Mouse (Mus musculus): Measurements from ENCODE around the gene Dhrs2. TPM values are rescaled to one million over a fixed set of nuclear protein-coding genes. Genes with fewer than 3 reads are reported as not detected.

Gene Dhrs2
- polyA plus RNA-seq, 1 experiment from 2014 or later: 2.3 TPM

DNA sequence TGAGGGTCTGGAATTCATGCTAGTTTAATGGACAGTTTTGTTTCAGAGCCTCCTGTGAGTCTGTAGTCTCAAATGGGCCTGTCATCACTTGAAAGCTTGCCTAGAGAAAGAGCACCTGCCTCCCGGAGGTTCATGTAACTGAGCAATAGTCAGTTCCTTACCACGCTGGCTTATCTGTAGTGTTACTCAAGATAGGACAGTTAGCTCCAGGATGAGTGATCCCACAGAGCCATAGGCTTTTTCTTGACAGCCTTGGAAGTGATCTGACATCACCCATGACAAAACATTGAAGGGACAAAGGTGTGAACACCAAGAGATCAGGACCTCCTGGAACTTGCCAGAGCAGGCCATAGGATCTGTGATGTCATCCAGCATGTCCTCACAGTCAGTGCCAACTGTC is 23.6 kb upstream of the Dhrs2 start:
- 94% methylated on average over 2 of the region's 2 CpGs for WGBS
- H3K27ac ChIP-seq (replicated peaks): no peak overlapping the region

DNA sequence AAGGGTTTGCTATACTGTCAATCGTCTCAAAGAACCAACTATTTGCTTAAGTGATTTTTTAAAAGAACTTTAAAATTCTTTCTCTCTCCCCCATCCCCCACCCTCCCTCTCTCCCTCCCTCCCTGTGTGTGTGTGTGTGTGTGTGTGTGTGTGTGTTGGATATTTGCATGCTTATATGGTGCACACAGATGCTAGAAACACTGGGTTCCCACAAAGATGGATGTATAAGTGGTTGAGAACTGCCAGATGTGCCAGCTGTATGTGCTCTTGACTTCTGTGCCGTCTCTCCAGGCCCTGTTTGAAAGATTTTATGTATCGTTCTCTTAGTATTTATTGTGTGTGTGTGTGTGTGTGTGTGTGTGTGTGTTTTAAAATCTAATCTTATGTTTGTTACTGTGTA is 17.3 kb upstream of the Dhrs2 start:
- Histone ChIP-seq H3K4me3 (no peak overlapping the region), H3K27me3 (no peaks in the 10 kb centered on the region), H3K4me1 (replicated peaks) (peaks cover 11% of the 10 kb centered on the region), H3K9me3 (no peaks in the 10 kb centered on the region), H3K36me3 (no peaks in the 10 kb centered on the region), H3K4me2 (0 out of 2 replicates have a peak overlapping the region, but pooled peaks have one; percentile 13), H3K27ac (replicated peaks) (peak overlapping the region; percentile 46), H3K9ac (no peak overlapping the region)
- WGBS: 72% methylated on average over 3 of the region's 3 CpGs
- ATAC-seq (ENCODE audit: low FRiP score, low read depth): peak; percentile 40; the same call in 1 of the 2 replicates

More for the DNA sequence above, 23.6 kb upstream of the Dhrs2 start:
- Histone ChIP-seq H3K36me3 (no peaks in the 10 kb centered on the region), H3K9me3 (no peaks in the 10 kb centered on the region), H3K4me2 (no peak overlapping the region), H3K9ac (no peak overlapping the region), H3K27me3 (no peaks in the 10 kb centered on the region), H3K4me3 (no peak overlapping the region), H3K4me1 (replicated peaks) (no peaks in the 10 kb centered on the region)
- ATAC-seq (ENCODE audit: low FRiP score, low read depth): no peak

DNA sequence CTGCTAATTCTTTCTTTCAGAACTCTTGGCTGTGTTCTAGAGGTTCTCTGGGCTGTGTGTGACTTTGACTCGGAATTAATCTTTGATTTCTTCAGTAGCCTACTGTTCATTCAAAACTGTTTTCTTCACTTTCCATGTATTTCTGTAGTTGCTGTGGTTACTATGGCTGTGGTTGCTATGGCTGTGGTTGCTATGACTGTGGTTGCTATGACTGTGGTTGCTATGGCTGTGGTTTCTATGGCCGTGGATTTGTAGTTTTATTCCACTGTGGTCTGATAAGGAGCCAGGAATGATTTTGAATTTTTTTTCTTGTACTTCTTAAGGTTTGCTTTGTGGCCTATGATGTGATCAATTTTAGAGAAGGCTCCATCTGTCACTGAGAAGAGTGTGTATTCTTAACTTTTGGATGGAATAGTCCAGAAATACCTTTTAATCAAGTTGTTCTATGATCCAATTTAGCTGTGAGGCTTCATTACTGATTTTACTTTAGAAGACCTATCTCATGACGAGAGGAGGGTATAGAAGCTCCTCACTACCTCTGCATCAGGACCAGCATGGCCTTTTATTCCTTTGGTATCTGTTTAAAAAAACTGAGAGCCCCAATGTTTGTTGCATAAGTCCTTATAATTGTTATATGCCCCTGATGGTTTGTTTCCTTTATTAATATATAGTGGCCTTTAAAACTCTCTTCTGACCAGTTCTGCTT is 16.6 kb upstream of the Dhrs2 start:
- H3K36me3 ChIP-seq: no peaks in the 10 kb centered on the region
- no peak overlapping the region for H3K4me3 ChIP-seq
- H3K4me2 ChIP-seq: 0 out of 2 replicates have a peak overlapping the region, but pooled peaks have one; percentile 13
- H3K4me1 ChIP-seq (replicated peaks): peaks cover 11% of the 10 kb centered on the region
- H3K27ac ChIP-seq (replicated peaks): peak overlapping the region; percentile 63
- H3K27me3 ChIP-seq: no peaks in the 10 kb centered on the region
- H3K9ac ChIP-seq: no peak overlapping the region
- peak; percentile 94 for ATAC-seq (ENCODE audit: low FRiP score, low read depth)
- WGBS: 21% methylated on average over 3 of the region's 3 CpGs
- H3K9me3 ChIP-seq: no peaks in the 10 kb centered on the region

DNA sequence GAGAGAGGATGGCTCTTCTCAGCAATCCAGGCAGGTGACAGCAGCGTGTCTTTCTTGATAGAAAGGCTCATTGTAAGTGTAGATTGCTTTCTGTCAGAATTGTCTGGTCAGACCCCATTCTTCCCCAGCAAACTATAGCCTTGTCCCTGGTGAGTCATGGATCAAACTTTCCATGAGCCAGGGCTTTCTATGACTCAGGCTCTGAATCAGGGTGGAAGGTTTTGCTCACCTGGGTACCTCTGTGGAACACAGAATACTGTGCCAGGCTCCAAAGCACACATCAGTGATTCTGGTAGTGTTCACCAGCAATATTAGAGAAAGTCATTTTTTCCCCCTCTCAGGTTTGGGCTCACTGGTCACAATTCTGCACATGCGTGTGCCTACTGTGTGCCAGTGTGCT is 13.5 kb upstream of the Dhrs2 start:
- Histone ChIP-seq H3K9ac (no peak overlapping the region), H3K27ac (replicated peaks) (no peak overlapping the region), H3K4me2 (no peak overlapping the region), H3K4me3 (no peak overlapping the region), H3K4me1 (replicated peaks) (peaks cover 11% of the 10 kb centered on the region), H3K9me3 (no peaks in the 10 kb centered on the region), H3K36me3 (no peaks in the 10 kb centered on the region), H3K27me3 (no peaks in the 10 kb centered on the region)
- WGBS: 88% methylated on average over 2 of the region's 2 CpGs
- no peak for ATAC-seq (ENCODE audit: low FRiP score, low read depth)

DNA sequence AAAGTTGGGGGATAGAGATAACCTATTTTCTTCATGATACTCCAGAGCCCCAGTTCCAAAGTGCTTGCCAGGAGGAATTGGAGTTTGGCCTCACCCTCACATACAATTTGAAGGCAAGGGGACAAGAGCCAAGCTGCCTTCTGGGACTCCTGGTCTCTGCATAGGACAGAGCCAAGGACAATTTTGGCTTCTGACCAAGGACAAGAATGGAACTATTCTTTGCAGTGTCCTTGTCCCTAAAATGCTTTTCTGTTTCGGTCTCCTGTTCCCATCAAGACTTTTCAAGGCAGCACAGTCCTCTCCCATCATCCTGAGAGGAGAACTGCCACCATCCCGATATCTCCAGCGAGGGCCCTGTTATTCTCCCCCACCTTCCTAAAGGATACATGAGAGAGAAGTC is 8.2 kb upstream of the Dhrs2 start:
- WGBS: 86% methylated on average over 3 of the region's 3 CpGs
- no peak for ATAC-seq (ENCODE audit: low FRiP score, low read depth)
- Histone ChIP-seq H3K27ac (replicated peaks) (no peak overlapping the region), H3K36me3 (no peaks in the 10 kb centered on the region), H3K4me3 (no peak overlapping the region), H3K27me3 (no peaks in the 10 kb centered on the region), H3K9ac (no peak overlapping the region), H3K9me3 (no peaks in the 10 kb centered on the region), H3K4me2 (no peak overlapping the region), H3K4me1 (replicated peaks) (no peaks in the 10 kb centered on the region)

DNA sequence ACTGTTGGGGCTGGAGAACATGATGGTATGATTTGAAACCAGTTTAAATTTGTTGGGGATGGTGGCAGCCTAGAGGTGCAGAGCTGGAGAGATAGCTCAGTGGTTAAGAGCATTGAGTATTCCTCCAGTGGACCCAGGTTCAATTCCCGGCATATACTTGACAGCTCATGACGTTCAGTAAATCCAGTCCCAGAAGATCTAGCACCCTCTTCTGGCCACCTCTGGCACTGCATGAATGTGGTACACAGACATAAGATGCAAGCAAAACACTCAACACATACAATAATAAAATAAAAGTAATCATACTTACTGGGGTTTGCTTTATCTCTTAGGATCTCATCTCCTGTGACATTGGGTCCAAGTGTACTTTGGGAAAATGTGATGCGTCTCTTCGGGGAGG is 7.3 kb upstream of the Dhrs2 start:
- no peak for ATAC-seq (ENCODE audit: low FRiP score, low read depth)
- no peak overlapping the region for H3K9ac ChIP-seq
- no peak overlapping the region for H3K4me3 ChIP-seq
- H3K27me3 ChIP-seq: no peaks in the 10 kb centered on the region
- no peak overlapping the region for H3K27ac ChIP-seq (replicated peaks)
- no peaks in the 10 kb centered on the region for H3K4me1 ChIP-seq (replicated peaks)
- no peaks in the 10 kb centered on the region for H3K9me3 ChIP-seq
- H3K4me2 ChIP-seq: no peak overlapping the region
- no peaks in the 10 kb centered on the region for H3K36me3 ChIP-seq
- 58% methylated on average over 4 of the region's 4 CpGs for WGBS

DNA sequence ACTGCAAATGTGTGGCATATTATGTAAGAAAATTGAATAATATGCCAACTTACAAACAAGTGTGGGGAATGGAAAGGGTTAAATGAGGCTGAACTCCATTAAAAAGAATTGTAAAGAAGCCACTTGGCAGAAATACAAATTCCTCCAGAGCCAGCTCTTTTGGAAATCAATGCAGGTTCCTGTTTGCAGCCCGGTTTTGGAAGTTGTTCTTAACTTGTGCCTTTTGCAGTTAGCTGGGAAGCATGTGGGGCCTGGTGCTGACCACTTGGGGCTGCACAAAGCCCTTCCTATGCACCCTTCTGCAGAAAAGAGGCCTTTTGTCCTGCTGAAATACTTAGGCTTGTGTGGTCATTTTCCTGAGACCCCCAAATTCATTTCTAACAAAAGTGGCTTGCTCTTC is 1.4 kb downstream of the Dhrs2 start:
- ATAC-seq (ENCODE audit: low FRiP score, low read depth): peak; percentile 54; the same call in 1 of the 2 replicates
- H3K27ac ChIP-seq (replicated peaks): no peak overlapping the region
- WGBS: 26% methylated on average over 1 of the region's 1 CpGs

DNA sequence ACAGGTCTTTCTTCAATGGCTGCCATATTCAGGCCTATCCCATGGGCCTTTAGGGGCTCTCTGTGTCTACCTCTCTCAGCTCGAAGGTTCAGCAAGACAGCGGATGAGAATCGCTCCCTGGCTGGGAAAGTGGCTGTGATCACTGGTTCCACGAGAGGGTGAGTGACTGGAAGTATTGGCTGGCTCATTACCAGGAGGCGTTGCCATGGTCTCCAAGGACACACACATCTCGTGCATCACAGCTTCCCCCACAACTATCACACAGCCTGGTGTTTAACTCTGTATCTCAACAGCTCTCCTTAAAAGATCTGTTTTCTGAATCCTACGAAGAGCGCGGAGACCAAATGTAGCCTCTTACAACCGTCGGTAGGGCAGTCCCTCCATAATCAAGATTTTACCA is 12.8 kb downstream of the Dhrs2 start:
- Histone ChIP-seq H3K4me3 (no peak overlapping the region), H3K4me1 (replicated peaks) (no peaks in the 10 kb centered on the region), H3K27ac (replicated peaks) (no peak overlapping the region), H3K27me3 (no peaks in the 10 kb centered on the region), H3K9me3 (no peaks in the 10 kb centered on the region), H3K4me2 (no peak overlapping the region), H3K36me3 (no peaks in the 10 kb centered on the region), H3K9ac (no peak overlapping the region)
- WGBS: 87% methylated on average over 11 of the region's 11 CpGs
- no peak for ATAC-seq (ENCODE audit: low FRiP score, low read depth)

More for the DNA sequence above, 1.4 kb downstream of the Dhrs2 start:
- Histone ChIP-seq H3K4me2 (no peak overlapping the region), H3K9me3 (no peaks in the 10 kb centered on the region), H3K4me1 (replicated peaks) (no peaks in the 10 kb centered on the region), H3K9ac (no peak overlapping the region), H3K27me3 (no peaks in the 10 kb centered on the region), H3K4me3 (no peak overlapping the region), H3K36me3 (no peaks in the 10 kb centered on the region)

DNA sequence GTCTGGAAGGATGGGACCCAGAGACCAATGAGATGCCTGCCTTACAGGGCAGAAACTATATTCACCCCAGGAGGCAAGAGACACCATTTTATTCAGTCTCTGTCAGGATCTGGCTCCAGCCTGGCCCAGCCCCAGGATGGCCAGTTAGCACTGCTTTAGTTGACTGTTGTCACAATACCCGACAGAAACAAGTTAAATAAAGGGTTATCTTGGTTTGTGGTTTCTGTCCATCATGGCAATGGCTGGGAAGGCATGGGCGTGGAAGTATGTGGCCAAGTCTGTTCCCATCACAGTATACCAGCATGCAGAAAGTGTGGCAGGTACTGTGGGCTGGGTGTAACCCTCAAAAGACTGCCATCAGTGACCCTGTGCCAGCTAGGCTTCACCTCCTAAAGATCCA is 14.9 kb downstream of the Dhrs2 start:
- Histone ChIP-seq H3K27ac (replicated peaks) (no peak overlapping the region), H3K9me3 (no peaks in the 10 kb centered on the region), H3K4me3 (no peak overlapping the region), H3K36me3 (no peaks in the 10 kb centered on the region), H3K9ac (no peak overlapping the region), H3K4me2 (no peak overlapping the region), H3K27me3 (no peaks in the 10 kb centered on the region), H3K4me1 (replicated peaks) (no peaks in the 10 kb centered on the region)
- ATAC-seq (ENCODE audit: low FRiP score, low read depth): no peak
- 91% methylated on average over 2 of the region's 2 CpGs for WGBS

DNA sequence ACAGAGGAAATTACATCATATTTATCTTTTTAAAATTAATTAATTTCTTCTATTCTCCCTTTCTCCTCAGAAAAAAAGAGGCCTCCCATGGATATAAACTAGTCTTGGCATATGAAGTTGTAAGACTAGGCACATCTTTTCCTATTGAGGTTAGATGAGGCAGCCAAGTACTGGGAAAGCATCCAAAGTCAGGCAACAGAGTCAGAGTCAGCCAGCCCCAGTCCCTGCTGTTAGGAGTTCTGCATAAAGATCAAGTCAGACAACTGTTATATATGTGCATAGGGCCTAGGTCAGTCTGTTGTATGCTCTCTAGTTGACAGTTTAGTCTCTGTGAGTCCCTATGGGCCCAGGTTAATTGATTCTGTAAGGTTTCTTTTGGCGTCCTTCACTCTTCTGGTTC is 20.9 kb downstream of the Dhrs2 start:
- H3K27me3 ChIP-seq: no peaks in the 10 kb centered on the region
- 89% methylated on average over 1 of the region's 1 CpGs for WGBS
- ATAC-seq (ENCODE audit: low FRiP score, low read depth): no peak

DNA sequence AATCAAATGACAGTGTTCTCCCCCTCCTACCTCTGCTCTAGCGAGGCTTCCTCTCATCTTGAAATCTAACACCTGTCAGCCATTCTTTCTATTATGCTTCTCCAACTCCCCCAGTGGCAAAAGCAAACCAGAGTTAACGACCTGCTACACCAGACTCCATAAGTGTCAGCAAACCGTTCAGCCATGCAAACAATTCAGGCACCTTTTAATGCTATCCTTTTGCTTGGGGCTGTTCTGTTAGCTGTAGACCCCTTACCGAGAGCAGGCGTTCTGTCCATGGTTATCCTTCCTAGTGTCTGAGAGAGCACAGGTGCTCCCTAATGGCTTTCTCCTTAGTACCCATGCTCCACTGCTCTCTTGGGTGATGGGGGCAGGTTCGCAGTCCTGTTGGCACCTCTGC is 25.4 kb downstream of the Dhrs2 start:
- no peaks in the 10 kb centered on the region for H3K4me1 ChIP-seq (replicated peaks)
- H3K4me3 ChIP-seq: no peak overlapping the region
- H3K36me3 ChIP-seq: no peaks in the 10 kb centered on the region
- H3K4me2 ChIP-seq: no peak overlapping the region
- H3K27ac ChIP-seq (replicated peaks): no peak overlapping the region
- H3K27me3 ChIP-seq: no peaks in the 10 kb centered on the region
- ATAC-seq (ENCODE audit: low FRiP score, low read depth): no peak
- no peaks in the 10 kb centered on the region for H3K9me3 ChIP-seq
- 48% methylated on average over 6 of the region's 6 CpGs for WGBS
- H3K9ac ChIP-seq: no peak overlapping the region

More for the DNA sequence above, 20.9 kb downstream of the Dhrs2 start:
- Histone ChIP-seq H3K4me3 (no peak overlapping the region), H3K36me3 (no peaks in the 10 kb centered on the region), H3K4me1 (replicated peaks) (no peaks in the 10 kb centered on the region), H3K9me3 (no peaks in the 10 kb centered on the region), H3K27ac (replicated peaks) (no peak overlapping the region), H3K4me2 (no peak overlapping the region), H3K9ac (no peak overlapping the region)

DNA sequence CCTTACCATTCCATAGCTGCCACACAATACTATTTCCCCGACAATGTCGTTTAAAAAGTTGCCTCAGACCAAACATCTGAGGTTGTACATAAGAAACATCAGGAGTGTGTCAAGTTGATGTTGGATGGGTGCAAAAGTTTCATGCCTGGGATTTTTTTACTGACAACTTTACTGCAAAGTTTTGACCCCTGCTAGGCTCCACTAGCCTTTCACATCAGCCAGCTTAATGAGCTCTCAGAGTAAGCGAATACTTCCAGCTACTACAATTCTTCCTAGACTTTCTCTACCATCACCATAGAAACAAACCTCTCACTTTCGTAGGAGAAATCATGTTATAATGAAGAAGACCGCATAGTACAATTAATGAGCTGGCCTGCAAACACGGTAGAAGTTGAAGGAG is 26.5 kb downstream of the Dhrs2 start:
- Histone ChIP-seq H3K4me1 (replicated peaks) (no peaks in the 10 kb centered on the region), H3K4me2 (no peak overlapping the region), H3K27ac (replicated peaks) (no peak overlapping the region), H3K27me3 (no peaks in the 10 kb centered on the region), H3K9me3 (no peaks in the 10 kb centered on the region), H3K9ac (no peak overlapping the region), H3K36me3 (no peaks in the 10 kb centered on the region), H3K4me3 (no peak overlapping the region)
- ATAC-seq (ENCODE audit: low FRiP score, low read depth): no peak
- 84% methylated on average over 6 of the region's 6 CpGs for WGBS

DNA sequence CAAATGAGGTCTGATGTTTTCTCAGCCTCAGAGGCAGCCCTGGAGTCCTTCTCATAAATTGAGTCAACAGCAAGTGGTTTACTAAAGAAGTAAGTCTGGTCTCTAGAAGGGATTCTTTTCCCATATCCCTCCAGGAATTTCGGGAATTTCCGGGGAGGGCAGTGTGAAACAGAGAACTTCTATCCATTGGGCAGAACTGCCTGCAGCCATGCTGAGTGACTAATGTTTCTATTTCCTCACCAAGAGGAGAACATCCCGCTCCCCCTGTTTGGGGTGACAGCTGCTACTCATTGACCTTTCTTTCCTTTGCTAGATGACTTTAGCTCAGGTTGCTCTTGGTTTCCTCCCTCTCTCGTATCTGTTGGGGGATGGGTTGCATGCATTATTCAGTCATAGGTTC is 31.8 kb downstream of the Dhrs2 start:
- Histone ChIP-seq H3K27me3 (no peaks in the 10 kb centered on the region), H3K9me3 (no peaks in the 10 kb centered on the region), H3K27ac (replicated peaks) (no peak overlapping the region), H3K4me2 (no peak overlapping the region), H3K4me1 (replicated peaks) (no peaks in the 10 kb centered on the region), H3K36me3 (no peaks in the 10 kb centered on the region), H3K4me3 (no peak overlapping the region), H3K9ac (no peak overlapping the region)
- WGBS: 82% methylated on average over 4 of the region's 4 CpGs
- ATAC-seq (ENCODE audit: low FRiP score, low read depth): no peak

All from hindbrain, embryonic 15.5 days (tissue).